17 mouse cellular contexts compared by ENCODE assay signal in the genomic region with DNA sequence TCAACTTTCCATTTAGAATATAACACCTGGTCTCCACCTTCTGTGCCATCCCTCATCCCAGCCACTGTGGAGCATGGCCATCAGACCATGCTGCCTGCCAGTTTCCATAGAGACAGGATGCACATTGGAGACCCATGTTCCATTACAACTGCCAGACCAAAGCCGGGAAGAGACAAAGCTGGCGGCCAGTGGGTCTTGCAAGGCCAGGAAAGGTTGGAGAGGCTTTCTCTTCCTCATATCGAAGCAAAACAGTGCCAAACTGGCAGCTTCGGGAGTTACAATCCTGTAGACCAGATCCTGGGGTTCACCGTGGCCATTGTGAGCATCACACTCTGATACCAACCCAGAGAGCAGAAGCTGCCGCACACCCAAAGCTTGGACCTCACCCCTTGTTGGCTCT.
DNase-seq lines count a peak whose midpoint lies in the region; ATAC-seq and TF ChIP-seq lines count a peak whose summit lies in the region.
"Had no signal": no experiment of that assay in that cellular context is flagged by ENCODE, and none has a peak within 500 bp of the region (broad histone marks: within the 10 kb centered on the region; RNA-seq: fewer than 3 reads in every experiment).

No protein-coding gene starts in this region.

- no peaks in the 10 kb centered on the region for H3K4me1 ChIP-seq in neural tube, embryonic 11.5 days (ENCODE audit: control insufficient read depth, insufficient read depth, low read length)
- H3K4me1 ChIP-seq in hindbrain, embryonic 14.5 days (replicated peaks; ENCODE audit: control insufficient read depth, insufficient read depth, low read length) = peaks cover 5% of the 10 kb centered on the region; the same call in 1 of the 2 replicates
- peaks cover 8% of the 10 kb centered on the region for H3K4me1 ChIP-seq in olfactory bulb, adult 2 months (ENCODE audit: control insufficient read depth, insufficient read depth, low read length)
- H3K4me1 ChIP-seq: forebrain, embryonic 12.5 days; heart, embryonic 13.5 days had no signal

- H3K9ac ChIP-seq in neural tube, embryonic 11.5 days (ENCODE audit: low read length) = no peak overlapping the region
- no peak overlapping the region for H3K9ac ChIP-seq in hindbrain, embryonic 14.5 days
- H3K9ac ChIP-seq: forebrain, embryonic 12.5 days; heart, embryonic 13.5 days had no signal

- no peaks in the 10 kb centered on the region for H3K36me3 ChIP-seq in neural tube, embryonic 11.5 days (ENCODE audit: control insufficient read depth, insufficient read depth, low read length)
- H3K36me3 ChIP-seq in hindbrain, embryonic 14.5 days (replicated peaks; ENCODE audit: control insufficient read depth, insufficient read depth) = no peaks in the 10 kb centered on the region
- H3K36me3 ChIP-seq: forebrain, embryonic 12.5 days; heart, embryonic 13.5 days had no signal

- WGBS in neural tube, embryonic 11.5 days = 81% methylated on average over 6 of the region's 6 CpGs
- 78% methylated on average over 6 of the region's 6 CpGs for WGBS in hindbrain, embryonic 14.5 days
- WGBS in olfactory bulb, adult 2 months = 72% methylated on average over 6 of the region's 6 CpGs

- intact Hi-C loops in left cerebral cortex, postnatal 36 days (cut with DNase I) = no loop called here
- intact Hi-C loops in gastrocnemius, adult 2 months (cut with DNase I) = no loop called here

- no peak for TF ChIP-seq POLR2A in olfactory bulb, adult 2 months (IDR thresholded peaks at IDR 0.05; ENCODE audit: insufficient read depth, low read depth, low read length)

- 0 out of 2 replicates have a peak, but pooled peaks have one; percentile 57 for ATAC-seq in neural tube, embryonic 11.5 days (ENCODE audit: insufficient read depth, low FRiP score, low TSS enrichment)
- ATAC-seq in hindbrain, embryonic 14.5 days (ENCODE audit: low FRiP score) = no peak
- no peak for ATAC-seq in monocyte, adult 5-6 weeks (replicated peaks; ENCODE audit: insufficient number of reproducible peaks, low FRiP score, low TSS enrichment, poor library complexity, severe bottlenecking)
- ATAC-seq: activated CD4-positive, CD25-positive, alpha-beta regulatory T cell, adult 4 months; intestine, postnatal 0 days; Patski had no signal

- no peaks in the 10 kb centered on the region for H3K9me3 ChIP-seq in neural tube, embryonic 11.5 days (ENCODE audit: control insufficient read depth, low read length)
- no peaks in the 10 kb centered on the region for H3K9me3 ChIP-seq in hindbrain, embryonic 14.5 days (ENCODE audit: control insufficient read depth, low read length)
- H3K9me3 ChIP-seq: forebrain, embryonic 12.5 days; heart, embryonic 13.5 days had no signal

- no peak overlapping the region for H3K4me3 ChIP-seq in neural tube, embryonic 11.5 days (ENCODE audit: low read depth, low read length)
- H3K4me3 ChIP-seq in hindbrain, embryonic 14.5 days (replicated peaks; ENCODE audit: low read length) = no peak overlapping the region
- no peak overlapping the region for H3K4me3 ChIP-seq in olfactory bulb, adult 2 months (ENCODE audit: insufficient read depth, low read depth, low read length)
- no peak overlapping the region for H3K4me3 ChIP-seq in gastrocnemius, adult 2 months
- H3K4me3 ChIP-seq: forebrain, embryonic 12.5 days; heart, embryonic 13.5 days had no signal

- no peak overlapping the region for H3K4me2 ChIP-seq in neural tube, embryonic 11.5 days (ENCODE audit: low read depth)
- H3K4me2 ChIP-seq in hindbrain, embryonic 14.5 days (replicated peaks) = no peak overlapping the region
- H3K4me2 ChIP-seq: forebrain, embryonic 12.5 days; heart, embryonic 13.5 days had no signal

- no peaks in the 10 kb centered on the region for H3K27me3 ChIP-seq in neural tube, embryonic 11.5 days (ENCODE audit: control insufficient read depth, insufficient read depth, low read length)
- no peaks in the 10 kb centered on the region for H3K27me3 ChIP-seq in hindbrain, embryonic 14.5 days (ENCODE audit: control insufficient read depth, insufficient read depth, low read length)
- H3K27me3 ChIP-seq: forebrain, embryonic 12.5 days; heart, embryonic 13.5 days; Patski had no signal

- H3K27ac ChIP-seq in neural tube, embryonic 11.5 days (ENCODE audit: low read depth, low read length) = no peak overlapping the region
- 0 out of 2 replicates have a peak overlapping the region, but pooled peaks have one; percentile 1 for H3K27ac ChIP-seq in hindbrain, embryonic 14.5 days
- H3K27ac ChIP-seq in olfactory bulb, adult 2 months (ENCODE audit: insufficient read depth, low read depth, low read length) = peak overlapping the region; percentile 97
- H3K27ac ChIP-seq in gastrocnemius, adult 2 months = no peak overlapping the region
- H3K27ac ChIP-seq: forebrain, embryonic 12.5 days; heart, embryonic 13.5 days had no signal

- TF ChIP-seq CTCF in olfactory bulb, adult 2 months (IDR thresholded peaks at IDR 0.05; ENCODE audit: insufficient read depth, low read depth, low read length) = no peak
- TF ChIP-seq CTCF in gastrocnemius, adult 2 months (IDR thresholded peaks at IDR 0.05) = no peak

- peak; percentile 12 for DNase-seq in neural tube, embryonic 11.5 days (ENCODE audit: low spot score)
- no peak for DNase-seq in neural tube, embryonic 10.5 days (ENCODE audit: extremely low spot score, low spot score)
- peak; percentile 84 for DNase-seq in cerebellum, adult 9-10 months
- no peak for DNase-seq in hindbrain, embryonic 14.5 days (ENCODE audit: low spot score)
- no peak for DNase-seq in left cerebral cortex, postnatal 36 days (ENCODE audit: low spot score in 2 of 2)
- DNase-seq in gastrocnemius, adult 2 months = no peak
- DNase-seq: gastrocnemius, postnatal 36 days; heart, postnatal 36 days; lung, adult 18-20 months; lung, postnatal 36 days had no signal

Comparison
In these comparisons a context has a peak if more than half of its experiments do, and no peak if none do; other contexts are left out.
1. DNase-seq: peak in neural tube, embryonic 11.5 days (single experiment) and cerebellum, adult 9-10 months (single experiment); none in neural tube, embryonic 10.5 days (single experiment), hindbrain, embryonic 14.5 days (single experiment), left cerebral cortex, postnatal 36 days (0 of 2) and gastrocnemius, adult 2 months (single experiment).
2. H3K27ac ChIP-seq: peak in hindbrain, embryonic 14.5 days (single experiment) and olfactory bulb, adult 2 months (single experiment); none in neural tube, embryonic 11.5 days (single experiment) and gastrocnemius, adult 2 months (single experiment).